Mouse (Mus musculus) heart, embryonic 16.5 days (tissue): Measurements from ENCODE around the gene Angel2. TPM values are rescaled to one million over a fixed set of nuclear protein-coding genes. Genes with fewer than 3 reads are reported as not detected.

Experiments used
- ATAC-seq: fragments of 200-750 bp; cut with Nextera tagmentation; replicated peaks from 2 replicates; pipeline ENCODE4 v1.8.0; 2017; ENCODE audit warnings: moderate number of reproducible peaks; ENCODE audit not compliant: insufficient read depth, low FRiP score; ENCODE audit errors: extremely low read depth
- H3K27ac ChIP-seq: fragments of 300-500 bp; sonication (generic); 2 replicates; pipeline ENCODE4 v1.5.1; 2014; ENCODE audit warnings: mild to moderate bottlenecking, low read length, control low read depth, moderate library complexity
- H3K27me3 ChIP-seq: fragments of 300-500 bp; sonication (generic); 2 replicates; pipeline ENCODE4 v1.6.1; 2014; ENCODE audit warnings: low read length, mixed read lengths; ENCODE audit not compliant: control insufficient read depth, insufficient read depth
- H3K36me3 ChIP-seq: fragments of 300-500 bp; sonication (generic); 2 replicates; pipeline ENCODE4 v1.6.1; 2014; ENCODE audit not compliant: control insufficient read depth, insufficient read depth
- H3K4me1 ChIP-seq: fragments of 300-500 bp; sonication (generic); 2 replicates; pipeline ENCODE4 v1.6.1; 2014; ENCODE audit warnings: low read length, mixed read lengths; ENCODE audit not compliant: control insufficient read depth, insufficient read depth
- H3K4me2 ChIP-seq: fragments of 300-500 bp; sonication (generic); 2 replicates; pipeline ENCODE4 v1.6.1; 2014; ENCODE audit warnings: low read depth, mild to moderate bottlenecking, control low read depth, low read length
- H3K4me3 ChIP-seq: fragments of 300-500 bp; sonication (generic); 2 replicates; pipeline ENCODE4 v1.5.1; 2014; ENCODE audit warnings: mild to moderate bottlenecking, control low read depth, low read length
- H3K9ac ChIP-seq: fragments of 300-500 bp; sonication (generic); 2 replicates; pipeline ENCODE4 v1.6.1; 2014; ENCODE audit warnings: low read length, control low read depth
- H3K9me3 ChIP-seq: fragments of 300-500 bp; sonication (generic); replicated peaks from 2 replicates; pipeline ENCODE4 v1.6.1; 2016; ENCODE audit warnings: low read length; ENCODE audit not compliant: control insufficient read depth
- WGBS: fragments of 180-500 bp; shearing (Covaris S2); extraction: QIAGEN DNeasy Blood & Tissue Kit; methylation state at CpG from one replicate; pipeline ENCODE4 v1.1.7; 2014; 5-methylcytosine and 5-hydroxymethylcytosine counted together
- polyA plus RNA-seq: library from polyadenylated mRNA; unstranded; fragments of >200 nt; fragmentation: Nextera tagmentation; extraction: Ambion mirVana; gene quantifications from 2 replicates; pipeline ENCODE4 v1.2.1, GENCODE M21; 2015

The Angel2 gene
- polyA plus RNA-seq, 1 experiment from 2014 or later: 29.5 TPM

DNA sequence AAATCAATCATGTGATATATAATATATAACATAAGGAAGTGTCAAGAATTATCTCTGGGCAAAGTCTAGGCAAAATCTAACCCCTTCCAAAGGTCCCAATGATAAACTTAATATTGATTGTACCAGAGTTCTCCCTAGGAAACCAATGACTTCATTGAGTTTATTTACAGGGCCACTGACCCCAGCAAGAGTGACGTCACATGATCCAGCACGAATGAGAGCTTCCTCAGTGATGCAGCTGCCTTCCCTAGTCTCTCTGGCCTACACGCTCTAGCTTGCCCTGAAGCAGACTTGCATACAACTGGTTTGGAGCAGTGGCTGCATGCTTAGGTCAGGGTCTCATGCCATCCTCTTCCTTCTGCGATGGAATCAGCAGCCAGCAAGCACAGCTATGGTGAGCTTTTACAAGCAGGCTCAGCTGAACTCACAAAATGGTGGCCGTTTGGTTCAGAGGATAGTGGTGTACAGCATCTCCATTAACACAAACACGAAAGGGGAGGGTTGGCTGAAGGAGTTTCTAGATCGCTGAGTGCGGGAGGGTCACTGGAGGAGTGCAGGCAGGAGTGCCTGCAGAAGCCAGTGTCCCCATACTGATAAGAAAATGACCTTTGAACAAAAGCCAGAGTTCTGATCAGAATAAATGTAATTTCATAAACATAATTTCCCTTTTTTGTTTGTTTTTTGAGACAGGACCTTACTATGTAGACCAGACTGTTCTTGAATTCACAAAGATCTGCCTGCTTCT is 5.0 kb upstream of the Angel2 start:
- H3K4me3 ChIP-seq: no peak overlapping the region
- H3K4me2 ChIP-seq: no peak overlapping the region
- no peaks in the 10 kb centered on the region for H3K4me1 ChIP-seq
- 68% methylated on average over 8 of the region's 8 CpGs for WGBS
- no peak overlapping the region for H3K9ac ChIP-seq
- no peak overlapping the region for H3K27ac ChIP-seq
- H3K27me3 ChIP-seq: no peaks in the 10 kb centered on the region
- no peaks in the 10 kb centered on the region for H3K36me3 ChIP-seq
- ATAC-seq: no peak
- no peaks in the 10 kb centered on the region for H3K9me3 ChIP-seq

GRCm38 (mm10) chr1:190927311-190927710 is 2.4 kb downstream of the Angel2 start:
- H3K4me2 ChIP-seq: peak overlapping the region; percentile 75; the same call in 1 of the 2 replicates
- WGBS: 93% methylated on average over 3 of the region's 3 CpGs

DNA sequence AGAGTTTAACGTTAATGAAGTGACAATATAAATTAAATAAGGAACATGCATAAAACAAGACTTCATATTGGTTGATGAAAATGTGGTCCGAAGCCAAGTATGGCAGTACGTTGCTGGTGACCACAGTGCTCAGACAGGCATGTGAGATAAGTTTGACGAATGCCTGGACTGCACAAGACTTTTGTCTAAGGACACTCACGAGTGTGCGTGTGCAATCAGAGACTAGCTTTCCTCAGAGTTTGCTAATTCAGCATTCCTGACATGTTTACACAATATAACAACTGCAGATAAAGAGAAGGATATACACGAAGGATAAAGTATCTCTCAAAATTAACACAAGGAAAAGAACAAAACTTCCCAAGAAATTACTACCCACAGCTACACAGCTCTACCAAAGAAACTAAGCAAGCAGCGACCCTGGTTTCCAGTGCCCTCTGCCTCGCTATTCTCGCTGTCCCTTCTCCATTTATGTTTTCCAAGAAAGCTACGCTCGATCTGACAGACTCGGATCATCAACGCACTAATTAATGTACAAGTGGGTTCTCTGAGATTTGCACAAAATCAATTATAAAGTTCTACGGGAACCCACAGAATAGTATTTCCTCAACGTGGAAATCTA is 2.9 kb downstream of the Angel2 start:
- peak overlapping the region; percentile 95 for H3K9ac ChIP-seq
- WGBS: 8% methylated on average over 16 of the region's 16 CpGs
- H3K4me3 ChIP-seq: peak overlapping the region; percentile 87
- H3K27me3 ChIP-seq: no peaks in the 10 kb centered on the region
- peak overlapping the region; percentile 75 for H3K4me2 ChIP-seq
- peaks cover 11% of the 10 kb centered on the region for H3K4me1 ChIP-seq
- H3K9me3 ChIP-seq: no peaks in the 10 kb centered on the region
- ATAC-seq: no peak
- H3K27ac ChIP-seq: peak overlapping the region; percentile 99
- no peaks in the 10 kb centered on the region for H3K36me3 ChIP-seq

More at GRCm38 (mm10) chr1:190927311-190927710, 2.4 kb downstream of the Angel2 start:
- peaks cover 11% of the 10 kb centered on the region for H3K4me1 ChIP-seq
- no peak overlapping the region for H3K27ac ChIP-seq
- H3K9me3 ChIP-seq: no peaks in the 10 kb centered on the region
- no peak for ATAC-seq
- no peaks in the 10 kb centered on the region for H3K27me3 ChIP-seq
- no peak overlapping the region for H3K9ac ChIP-seq
- no peaks in the 10 kb centered on the region for H3K36me3 ChIP-seq
- no peak overlapping the region for H3K4me3 ChIP-seq

DNA sequence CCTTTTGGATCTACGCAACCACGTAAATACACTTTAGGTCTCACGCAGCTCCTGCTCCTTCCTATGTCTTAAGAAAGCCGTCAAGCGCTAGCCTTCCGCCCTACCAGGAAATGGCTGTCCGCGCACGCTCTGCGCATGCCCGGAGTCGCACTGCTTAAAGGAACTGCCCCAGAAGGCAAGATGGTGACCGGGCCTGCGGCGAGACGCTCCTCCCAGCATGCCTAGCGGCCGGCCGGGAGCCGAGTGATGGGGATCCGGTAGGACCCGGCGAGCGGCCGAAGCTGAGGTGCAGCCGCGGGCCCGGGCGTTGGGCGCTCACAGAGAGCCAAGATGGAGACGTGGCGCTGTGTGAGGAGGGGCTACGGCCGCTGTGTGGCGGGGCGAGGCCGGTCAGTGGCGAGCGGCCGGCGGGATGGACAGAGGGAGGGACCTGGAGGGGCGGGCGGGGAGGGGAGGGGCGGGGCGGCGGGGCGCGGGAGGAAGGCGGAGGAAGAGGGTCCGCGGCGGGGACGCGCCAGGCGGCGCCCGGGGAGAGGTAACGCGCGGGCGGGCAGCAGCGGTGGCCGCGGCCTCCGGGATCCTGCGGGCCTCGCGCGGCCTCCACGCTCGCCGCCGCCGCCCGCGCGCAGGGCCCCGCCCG is 3.6 kb downstream of the Angel2 start:
- peaks cover 11% of the 10 kb centered on the region for H3K4me1 ChIP-seq
- WGBS: under 1% methylated on average over 62 of the region's 79 CpGs
- ATAC-seq: peak; percentile 96
- peaks cover 2% of the 10 kb centered on the region; the same call in 1 of the 2 replicates for H3K36me3 ChIP-seq
- H3K4me2 ChIP-seq: peak overlapping the region; percentile 75
- H3K27ac ChIP-seq: peak overlapping the region; percentile 99
- peak overlapping the region; percentile 95 for H3K9ac ChIP-seq
- peak overlapping the region; percentile 87 for H3K4me3 ChIP-seq
- H3K9me3 ChIP-seq: no peaks in the 10 kb centered on the region
- H3K27me3 ChIP-seq: no peaks in the 10 kb centered on the region

DNA sequence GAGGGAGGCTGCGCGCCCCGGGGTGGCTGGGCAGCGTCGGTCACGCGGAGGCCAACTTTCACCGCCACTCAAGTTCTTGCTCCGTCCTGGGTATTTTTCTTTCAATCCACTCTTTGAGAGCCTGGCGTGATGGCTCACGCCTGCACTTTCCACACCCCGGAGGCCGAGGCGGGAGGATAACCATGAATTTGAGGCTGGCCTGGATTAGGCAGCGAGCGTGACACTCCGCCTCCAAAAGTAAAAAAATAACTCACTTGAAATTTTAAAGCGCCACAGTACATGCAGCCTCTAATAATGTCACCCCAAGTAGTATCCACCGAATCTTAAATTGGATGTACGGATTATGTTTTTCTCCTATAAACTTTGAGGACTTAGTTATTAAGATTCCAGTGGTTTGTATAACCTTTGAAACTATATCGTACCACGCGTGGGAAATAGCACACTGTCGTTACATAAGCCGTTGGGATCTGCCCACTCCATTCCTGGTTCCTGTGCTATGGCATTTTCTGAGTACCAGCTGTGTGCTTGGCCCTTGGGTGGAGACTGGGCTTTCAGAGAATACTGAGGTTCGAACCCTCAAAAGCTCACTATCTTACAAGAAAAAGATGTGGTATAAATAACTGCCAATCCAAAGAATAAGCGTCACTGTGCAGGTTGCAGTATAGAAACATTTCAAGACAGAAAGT is 4.2 kb downstream of the Angel2 start:
- Histone ChIP-seq H3K4me3 (peak overlapping the region; percentile 87), H3K9ac (peak overlapping the region; percentile 95), H3K4me1 (peaks cover 11% of the 10 kb centered on the region), H3K27me3 (no peaks in the 10 kb centered on the region), H3K9me3 (no peaks in the 10 kb centered on the region), H3K4me2 (peak overlapping the region; percentile 75), H3K36me3 (peaks cover 6% of the 10 kb centered on the region), H3K27ac (peak overlapping the region; percentile 99)
- 5% methylated on average over 27 of the region's 27 CpGs for WGBS
- peak; percentile 5; the same call in 1 of the 2 replicates for ATAC-seq

DNA sequence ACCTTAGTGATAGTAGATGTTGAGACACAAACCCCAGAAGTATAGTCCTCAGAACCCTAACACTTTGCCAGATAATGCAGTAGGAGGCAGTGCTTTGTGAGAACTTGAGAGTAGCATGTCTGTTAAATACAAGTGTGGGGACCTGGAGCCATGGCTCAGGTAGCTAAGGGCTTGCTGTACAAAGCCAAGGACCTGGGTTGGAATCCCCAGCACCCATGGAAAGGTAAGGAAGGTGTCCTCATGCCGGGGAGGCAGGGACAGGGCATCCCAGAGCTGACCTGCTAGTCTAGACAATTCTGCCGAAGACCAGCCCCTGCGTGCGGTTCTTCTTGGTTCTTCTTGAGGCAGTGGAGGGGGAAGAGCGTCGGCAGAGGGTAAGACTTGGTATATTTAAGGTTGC is 5.3 kb downstream of the Angel2 start:
- Histone ChIP-seq H3K36me3 (peaks cover 14% of the 10 kb centered on the region), H3K27ac (no peak overlapping the region), H3K27me3 (no peaks in the 10 kb centered on the region), H3K4me2 (no peak overlapping the region), H3K9me3 (no peaks in the 10 kb centered on the region), H3K9ac (peak overlapping the region; percentile 29; the same call in 1 of the 2 replicates), H3K4me1 (peaks cover 11% of the 10 kb centered on the region), H3K4me3 (no peak overlapping the region)
- no peak for ATAC-seq
- WGBS: 81% methylated on average over 6 of the region's 6 CpGs

GRCm38 (mm10) chr1:190939803-190940202 is 14.9 kb downstream of the Angel2 start:
- Histone ChIP-seq H3K9me3 (no peaks in the 10 kb centered on the region), H3K27ac (no peak overlapping the region), H3K36me3 (peaks cover 50% of the 10 kb centered on the region), H3K4me3 (no peak overlapping the region), H3K4me2 (no peak overlapping the region), H3K9ac (no peak overlapping the region), H3K27me3 (no peaks in the 10 kb centered on the region), H3K4me1 (no peaks in the 10 kb centered on the region)
- 88% methylated on average over 7 of the region's 7 CpGs for WGBS
- ATAC-seq: no peak

- H3K27ac ChIP-seq: no peak overlapping the region
- H3K9ac ChIP-seq: no peak overlapping the region
- no peaks in the 10 kb centered on the region for H3K27me3 ChIP-seq
- no peak overlapping the region for H3K4me2 ChIP-seq
- peak; percentile 81 for ATAC-seq
- H3K4me3 ChIP-seq: no peak overlapping the region
- WGBS: 42% methylated on average over 6 of the region's 6 CpGs
- H3K9me3 ChIP-seq: no peaks in the 10 kb centered on the region
- no peaks in the 10 kb centered on the region for H3K4me1 ChIP-seq
- peaks cover 47% of the 10 kb centered on the region for H3K36me3 ChIP-seq
These were observed 19.3 kb downstream of the Angel2 start for GRCm38 (mm10) chr1:190944109-190944760.
